Mouse (Mus musculus): ENCODE results near the gene Skap2. TPM values are rescaled to one million over a fixed set of nuclear protein-coding genes. Genes with fewer than 3 reads are reported as not detected.

Gene Skap2
- polyA plus RNA-seq (2015; fragmentation: Nextera tagmentation; extraction: Ambion mirVana), result 40.3 and 45.4 TPM in 2 replicates

GRCm38 (mm10) chr6:52012409-52013244 is at the start of gene Skap2:
Gene Skap2, minus strand, starts transcription at chr6:52012549.
- TF ChIP-seq CTCF (IDR thresholded peaks at IDR 0.05; ENCODE audit: low read depth), result no peak
- H3K27me3 ChIP-seq (replicated peaks; ENCODE audit: control insufficient read depth, insufficient read depth, low read length), result peaks cover 4% of the 10 kb centered on the region; the same call in 1 of the 2 replicates
- H3K9me3 ChIP-seq (ENCODE audit: control insufficient read depth), result no peaks in the 10 kb centered on the region
- H3K4me2 ChIP-seq (replicated peaks; ENCODE audit: low read depth), result peak within 1 kb of the TSS; percentile 93
- ATAC-seq, result peak; percentile 99
- peak within 1 kb of the TSS; percentile 37; the same call in 1 of the 2 replicates for H3K27ac ChIP-seq (ENCODE audit: low read depth, low read length)
- under 1% methylated on average over 51 of the region's 51 CpGs for WGBS
- H3K4me1 ChIP-seq (replicated peaks; ENCODE audit: control insufficient read depth, insufficient read depth, low read length), result no peaks in the 10 kb centered on the region; the same call in 1 of the 2 replicates
- H3K36me3 ChIP-seq (ENCODE audit: control insufficient read depth, insufficient read depth), result no peaks in the 10 kb centered on the region
- H3K4me3 ChIP-seq (ENCODE audit: low read depth, low read length), result peak within 1 kb of the TSS; percentile 83
- peak within 1 kb of the TSS; percentile 48 for H3K9ac ChIP-seq (ENCODE audit: low read depth, low read length)

DNA sequence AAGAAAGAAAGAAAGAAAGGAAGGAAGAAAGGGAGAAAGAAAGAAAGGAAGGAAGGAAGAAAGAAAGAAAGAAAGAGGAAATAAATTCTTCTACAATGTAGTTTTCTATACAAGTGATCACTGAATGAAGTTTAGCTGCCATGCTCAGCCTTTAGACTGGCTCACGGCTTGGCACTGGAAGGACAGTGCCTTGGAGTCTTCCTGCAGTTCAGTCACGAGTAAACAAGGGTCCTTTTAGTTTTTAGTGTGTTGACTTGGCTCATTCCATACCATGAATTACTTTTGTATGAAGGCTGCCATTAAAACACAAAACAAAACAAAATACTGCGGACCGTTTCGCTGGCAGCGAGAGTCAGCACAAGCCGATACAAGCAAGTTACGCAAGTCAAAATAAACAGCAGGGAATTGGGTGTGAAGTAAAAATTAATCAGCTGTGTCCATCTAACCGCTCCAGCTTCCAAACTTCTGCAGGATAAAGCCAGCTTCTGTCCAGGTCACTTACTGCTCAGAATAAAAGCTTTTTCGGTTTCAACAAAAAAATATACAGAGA is 46.6 kb upstream of the Skap2 start:
- Histone ChIP-seq H3K9ac (ENCODE audit: low read depth, low read length) (no peak overlapping the region), H3K4me1 (replicated peaks; ENCODE audit: control insufficient read depth, insufficient read depth, low read length) (no peaks in the 10 kb centered on the region), H3K9me3 (ENCODE audit: control insufficient read depth) (no peaks in the 10 kb centered on the region), H3K27me3 (replicated peaks; ENCODE audit: control insufficient read depth, insufficient read depth, low read length) (no peaks in the 10 kb centered on the region), H3K36me3 (ENCODE audit: control insufficient read depth, insufficient read depth) (no peaks in the 10 kb centered on the region), H3K27ac (ENCODE audit: low read depth, low read length) (no peak overlapping the region), H3K4me2 (replicated peaks; ENCODE audit: low read depth) (no peak overlapping the region), H3K4me3 (ENCODE audit: low read depth, low read length) (no peak overlapping the region)
- TF ChIP-seq CTCF (IDR thresholded peaks at IDR 0.05; ENCODE audit: low read depth), result no peak
- WGBS, result 69% methylated on average over 10 of the region's 10 CpGs
- ATAC-seq, result no peak

GRCm38 (mm10) chr6:52058120-52058519 is 45.8 kb upstream of the Skap2 start:
- Histone ChIP-seq H3K36me3 (ENCODE audit: control insufficient read depth, insufficient read depth) (no peaks in the 10 kb centered on the region), H3K27me3 (replicated peaks; ENCODE audit: control insufficient read depth, insufficient read depth, low read length) (no peaks in the 10 kb centered on the region), H3K9ac (ENCODE audit: low read depth, low read length) (no peak overlapping the region), H3K9me3 (ENCODE audit: control insufficient read depth) (no peaks in the 10 kb centered on the region), H3K4me1 (replicated peaks; ENCODE audit: control insufficient read depth, insufficient read depth, low read length) (no peaks in the 10 kb centered on the region), H3K4me2 (replicated peaks; ENCODE audit: low read depth) (no peak overlapping the region), H3K4me3 (ENCODE audit: low read depth, low read length) (no peak overlapping the region), H3K27ac (ENCODE audit: low read depth, low read length) (no peak overlapping the region)
- TF ChIP-seq CTCF (IDR thresholded peaks at IDR 0.05; ENCODE audit: low read depth), result no peak
- WGBS, result 48% methylated on average over 5 of the region's 5 CpGs
- ATAC-seq, result no peak

GRCm38 (mm10) chr6:52053567-52054561 is 41.5 kb upstream of the Skap2 start:
- 66% methylated on average over 15 of the region's 15 CpGs for WGBS
- Histone ChIP-seq H3K27ac (ENCODE audit: low read depth, low read length) (no peak overlapping the region), H3K4me1 (replicated peaks; ENCODE audit: control insufficient read depth, insufficient read depth, low read length) (no peaks in the 10 kb centered on the region), H3K36me3 (ENCODE audit: control insufficient read depth, insufficient read depth) (no peaks in the 10 kb centered on the region), H3K4me2 (replicated peaks; ENCODE audit: low read depth) (no peak overlapping the region), H3K9me3 (ENCODE audit: control insufficient read depth) (no peaks in the 10 kb centered on the region), H3K4me3 (ENCODE audit: low read depth, low read length) (no peak overlapping the region), H3K27me3 (replicated peaks; ENCODE audit: control insufficient read depth, insufficient read depth, low read length) (no peaks in the 10 kb centered on the region), H3K9ac (ENCODE audit: low read depth, low read length) (no peak overlapping the region)
- no peak for TF ChIP-seq CTCF (IDR thresholded peaks at IDR 0.05; ENCODE audit: low read depth)
- no peak for ATAC-seq

DNA sequence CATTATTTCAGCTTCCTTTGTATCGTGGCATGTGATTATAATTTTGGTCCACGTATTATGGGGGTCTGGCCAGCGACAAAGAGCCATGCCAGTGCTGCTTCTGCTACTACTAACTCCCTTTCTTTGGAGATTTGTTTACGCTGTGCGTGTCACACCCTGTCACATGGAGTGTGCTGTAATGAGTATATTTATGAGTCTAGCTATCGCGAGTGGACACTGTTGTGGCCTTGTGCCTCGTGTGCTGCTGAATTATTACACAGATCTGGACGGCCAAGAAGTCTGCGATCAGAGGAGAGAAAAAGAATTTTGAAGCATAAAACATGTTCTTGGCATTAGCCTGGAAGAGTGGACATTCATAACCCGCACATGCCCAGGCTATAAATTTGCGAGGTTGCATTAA is 37.7 kb upstream of the Skap2 start:
- no peaks in the 10 kb centered on the region for H3K4me1 ChIP-seq (replicated peaks; ENCODE audit: control insufficient read depth, insufficient read depth, low read length)
- H3K27me3 ChIP-seq (replicated peaks; ENCODE audit: control insufficient read depth, insufficient read depth, low read length), result no peaks in the 10 kb centered on the region
- no peaks in the 10 kb centered on the region for H3K36me3 ChIP-seq (ENCODE audit: control insufficient read depth, insufficient read depth)
- no peak for TF ChIP-seq CTCF (IDR thresholded peaks at IDR 0.05; ENCODE audit: low read depth)
- 51% methylated on average over 12 of the region's 12 CpGs for WGBS
- H3K9ac ChIP-seq (ENCODE audit: low read depth, low read length), result no peak overlapping the region
- H3K4me3 ChIP-seq (ENCODE audit: low read depth, low read length), result no peak overlapping the region
- H3K27ac ChIP-seq (ENCODE audit: low read depth, low read length), result no peak overlapping the region
- no peaks in the 10 kb centered on the region for H3K9me3 ChIP-seq (ENCODE audit: control insufficient read depth)
- no peak overlapping the region for H3K4me2 ChIP-seq (replicated peaks; ENCODE audit: low read depth)
- ATAC-seq, result no peak

GRCm38 (mm10) chr6:52045517-52045916 is 33.2 kb upstream of the Skap2 start:
- no peaks in the 10 kb centered on the region for H3K27me3 ChIP-seq (replicated peaks; ENCODE audit: control insufficient read depth, insufficient read depth, low read length)
- no peak overlapping the region for H3K27ac ChIP-seq (ENCODE audit: low read depth, low read length)
- H3K36me3 ChIP-seq (ENCODE audit: control insufficient read depth, insufficient read depth), result no peaks in the 10 kb centered on the region
- no peak for ATAC-seq
- H3K9ac ChIP-seq (ENCODE audit: low read depth, low read length), result no peak overlapping the region
- no peak overlapping the region for H3K4me2 ChIP-seq (replicated peaks; ENCODE audit: low read depth)
- TF ChIP-seq CTCF (IDR thresholded peaks at IDR 0.05; ENCODE audit: low read depth), result peak; percentile 55
- no peak overlapping the region for H3K4me3 ChIP-seq (ENCODE audit: low read depth, low read length)
- no peaks in the 10 kb centered on the region for H3K9me3 ChIP-seq (ENCODE audit: control insufficient read depth)
- 66% methylated on average over 5 of the region's 5 CpGs for WGBS
- no peaks in the 10 kb centered on the region for H3K4me1 ChIP-seq (replicated peaks; ENCODE audit: control insufficient read depth, insufficient read depth, low read length)

Data from intestine, postnatal 0 days (tissue).